Mouse (Mus musculus) midbrain, embryonic 10.5 days (tissue): ENCODE results near the gene Map2k2. TPM values are rescaled to one million over a fixed set of nuclear protein-coding genes. Genes with fewer than 3 reads are reported as not detected.

Experiments used
- DNase-seq: peaks from one replicate; pipeline ENCODE4 v3.0.0-alpha.2; 2017; ENCODE audit warnings: low spot score
- H3K27ac ChIP-seq: fragments of 300-500 bp; sonication (generic); replicated peaks from 2 replicates; pipeline ENCODE4 v1.5.1; 2016; ENCODE audit warnings: mild to moderate bottlenecking
- H3K27me3 ChIP-seq: fragments of 300-500 bp; sonication (generic); 2 replicates; pipeline ENCODE4 v1.6.1; 2016; ENCODE audit warnings: low read depth, mild to moderate bottlenecking; ENCODE audit not compliant: poor library complexity, severe bottlenecking
- H3K36me3 ChIP-seq: fragments of 300-500 bp; sonication (generic); 2 replicates; pipeline ENCODE4 v1.6.1; 2016; ENCODE audit warnings: mild to moderate bottlenecking, moderate library complexity
- H3K4me1 ChIP-seq: fragments of 300-500 bp; sonication (generic); 2 replicates; pipeline ENCODE4 v1.6.1; 2016
- H3K4me3 ChIP-seq: fragments of 300-500 bp; sonication (generic); 2 replicates; pipeline ENCODE4 v1.5.1; 2016; ENCODE audit warnings: mild to moderate bottlenecking, moderate library complexity
- H3K9me3 ChIP-seq: fragments of 300-500 bp; sonication (generic); replicated peaks from 2 replicates; pipeline ENCODE4 v1.6.1; 2016; ENCODE audit warnings: mild to moderate bottlenecking
- WGBS: fragments of 180-500 bp; shearing (Covaris S2); methylation state at CpG from one replicate; pipeline ENCODE4 v1.1.7; 2016; 5-methylcytosine and 5-hydroxymethylcytosine counted together
- polyA plus RNA-seq: library from polyadenylated mRNA; unstranded; fragments of >200 nt; fragmentation: Nextera tagmentation; extraction: Ambion mirVana; gene quantifications from 2 replicates; pipeline ENCODE4 v1.2.1, GENCODE M21; 2016

The Map2k2 gene
- polyA plus RNA-seq, 1 experiment from 2014 or later = 215 TPM

GRCm38 (mm10) chr10:81140005-81140404, 34.3 kb downstream of the Map2k2 start:
- Histone ChIP-seq H3K4me1 (peaks cover 71% of the 10 kb centered on the region), H3K9me3 (0 out of 2 replicates have a peak, but pooled peaks cover 4% of the 10 kb centered on the region), H3K27me3 (peaks cover 12% of the 10 kb centered on the region), H3K36me3 (peaks cover 23% of the 10 kb centered on the region), H3K27ac (peak overlapping the region; percentile 97), H3K4me3 (peak overlapping the region; percentile 89)
- no peak for DNase-seq
- WGBS = 69% methylated on average over 8 of the region's 8 CpGs

GRCm38 (mm10) chr10:81140717-81141454, 35.2 kb downstream of the Map2k2 start:
- peak overlapping the region; percentile 89 for H3K4me3 ChIP-seq
- peaks cover 3% of the 10 kb centered on the region for H3K27me3 ChIP-seq
- peak overlapping the region; percentile 97 for H3K27ac ChIP-seq
- 0 out of 2 replicates have a peak, but pooled peaks cover 4% of the 10 kb centered on the region for H3K9me3 ChIP-seq
- H3K36me3 ChIP-seq = peaks cover 31% of the 10 kb centered on the region
- no peak for DNase-seq
- WGBS = 77% methylated on average over 10 of the region's 10 CpGs
- H3K4me1 ChIP-seq = peaks cover 62% of the 10 kb centered on the region

GRCm38 (mm10) chr10:81141455-81142210, 35.9 kb downstream of the Map2k2 start:
- H3K27me3 ChIP-seq = no peaks in the 10 kb centered on the region
- peak overlapping the region; percentile 89; the same call in 1 of the 2 replicates for H3K4me3 ChIP-seq
- no peak for DNase-seq
- peaks cover 58% of the 10 kb centered on the region for H3K4me1 ChIP-seq
- WGBS = 89% methylated on average over 7 of the region's 7 CpGs
- H3K9me3 ChIP-seq = 0 out of 2 replicates have a peak, but pooled peaks cover 4% of the 10 kb centered on the region
- peak overlapping the region; percentile 49; the same call in 1 of the 2 replicates for H3K27ac ChIP-seq
- peaks cover 39% of the 10 kb centered on the region for H3K36me3 ChIP-seq

GRCm38 (mm10) chr10:81142551-81142981, 36.9 kb downstream of the Map2k2 start:
- Histone ChIP-seq H3K36me3 (peaks cover 48% of the 10 kb centered on the region), H3K27ac (peak overlapping the region; percentile 49), H3K4me3 (peak overlapping the region; percentile 12; the same call in 1 of the 2 replicates), H3K9me3 (0 out of 2 replicates have a peak, but pooled peaks cover 4% of the 10 kb centered on the region), H3K4me1 (peaks cover 58% of the 10 kb centered on the region), H3K27me3 (no peaks in the 10 kb centered on the region)
- DNase-seq = no peak
- WGBS = 78% methylated on average over 5 of the region's 5 CpGs

GRCm38 (mm10) chr10:81143157-81143633, 37.5 kb downstream of the Map2k2 start:
- peaks cover 55% of the 10 kb centered on the region for H3K4me1 ChIP-seq
- no peak for DNase-seq
- peaks cover 55% of the 10 kb centered on the region for H3K36me3 ChIP-seq
- H3K27ac ChIP-seq = peak overlapping the region; percentile 49; the same call in 1 of the 2 replicates
- H3K27me3 ChIP-seq = no peaks in the 10 kb centered on the region
- H3K4me3 ChIP-seq = 0 out of 2 replicates have a peak overlapping the region, but pooled peaks have one; percentile 9
- 94% methylated on average over 7 of the region's 7 CpGs for WGBS
- H3K9me3 ChIP-seq = 0 out of 2 replicates have a peak, but pooled peaks cover 4% of the 10 kb centered on the region

GRCm38 (mm10) chr10:81143845-81144437, 38.2 kb downstream of the Map2k2 start:
- Histone ChIP-seq H3K27ac (no peak overlapping the region), H3K27me3 (no peaks in the 10 kb centered on the region)

GRCm38 (mm10) chr10:81144667-81145066, 39.0 kb downstream of the Map2k2 start:
- no peak for DNase-seq
- Histone ChIP-seq H3K4me3 (peak overlapping the region; percentile 24), H3K36me3 (peaks cover 69% of the 10 kb centered on the region), H3K4me1 (peaks cover 41% of the 10 kb centered on the region), H3K9me3 (0 out of 2 replicates have a peak, but pooled peaks cover 4% of the 10 kb centered on the region), H3K27me3 (no peaks in the 10 kb centered on the region), H3K27ac (no peak overlapping the region)
- WGBS = 95% methylated on average over 27 of the region's 27 CpGs

More at GRCm38 (mm10) chr10:81143845-81144437, 38.2 kb downstream of the Map2k2 start:
- peaks cover 47% of the 10 kb centered on the region for H3K4me1 ChIP-seq
- H3K36me3 ChIP-seq = peaks cover 62% of the 10 kb centered on the region
- peak overlapping the region; percentile 24 for H3K4me3 ChIP-seq
- 0 out of 2 replicates have a peak, but pooled peaks cover 4% of the 10 kb centered on the region for H3K9me3 ChIP-seq
- WGBS = 97% methylated on average over 52 of the region's 52 CpGs
- no peak for DNase-seq

GRCm38 (mm10) chr10:81145307-81145706, 39.6 kb downstream of the Map2k2 start:
- 95% methylated on average over 6 of the region's 6 CpGs for WGBS
- Histone ChIP-seq H3K27ac (no peak overlapping the region; the same call in 1 of the 2 replicates), H3K36me3 (peaks cover 76% of the 10 kb centered on the region), H3K9me3 (0 out of 2 replicates have a peak, but pooled peaks cover 4% of the 10 kb centered on the region), H3K27me3 (no peaks in the 10 kb centered on the region), H3K4me1 (peaks cover 37% of the 10 kb centered on the region), H3K4me3 (peak overlapping the region; percentile 1; the same call in 1 of the 2 replicates)
- DNase-seq = no peak

- 89% methylated on average over 7 of the region's 7 CpGs for WGBS
These were observed 40.1 kb downstream of the Map2k2 start for GRCm38 (mm10) chr10:81145778-81146177.

GRCm38 (mm10) chr10:81146296-81146695, 40.6 kb downstream of the Map2k2 start:
- 92% methylated on average over 4 of the region's 4 CpGs for WGBS
- H3K36me3 ChIP-seq = peaks cover 78% of the 10 kb centered on the region

More at GRCm38 (mm10) chr10:81145778-81146177, 40.1 kb downstream of the Map2k2 start:
- Histone ChIP-seq H3K36me3 (peaks cover 78% of the 10 kb centered on the region), H3K9me3 (0 out of 2 replicates have a peak, but pooled peaks cover 4% of the 10 kb centered on the region), H3K27ac (no peak overlapping the region; the same call in 1 of the 2 replicates), H3K4me1 (peaks cover 33% of the 10 kb centered on the region), H3K4me3 (no peak overlapping the region; the same call in 1 of the 2 replicates), H3K27me3 (no peaks in the 10 kb centered on the region)
- no peak for DNase-seq

GRCm38 (mm10) chr10:81151261-81151660, 45.5 kb downstream of the Map2k2 start:
- no peak for DNase-seq
- H3K4me1 ChIP-seq = peaks cover 6% of the 10 kb centered on the region; the same call in 1 of the 2 replicates
- no peak overlapping the region for H3K4me3 ChIP-seq
- no peak overlapping the region for H3K27ac ChIP-seq
- no peaks in the 10 kb centered on the region for H3K9me3 ChIP-seq
- 87% methylated on average over 6 of the region's 6 CpGs for WGBS
- H3K36me3 ChIP-seq = peaks cover 89% of the 10 kb centered on the region
- no peaks in the 10 kb centered on the region for H3K27me3 ChIP-seq

More at GRCm38 (mm10) chr10:81146296-81146695, 40.6 kb downstream of the Map2k2 start:
- Histone ChIP-seq H3K4me1 (peaks cover 27% of the 10 kb centered on the region), H3K27me3 (no peaks in the 10 kb centered on the region), H3K27ac (no peak overlapping the region), H3K9me3 (0 out of 2 replicates have a peak, but pooled peaks cover 4% of the 10 kb centered on the region), H3K4me3 (no peak overlapping the region)
- no peak for DNase-seq

- DNase-seq = no peak
- Histone ChIP-seq H3K36me3 (peaks cover 89% of the 10 kb centered on the region), H3K4me1 (peaks cover 6% of the 10 kb centered on the region; the same call in 1 of the 2 replicates), H3K9me3 (no peaks in the 10 kb centered on the region), H3K27ac (no peak overlapping the region), H3K4me3 (no peak overlapping the region), H3K27me3 (no peaks in the 10 kb centered on the region)
- 83% methylated on average over 12 of the region's 12 CpGs for WGBS
These were observed 46.9 kb downstream of the Map2k2 start for GRCm38 (mm10) chr10:81152609-81153008.
